Mouse (Mus musculus) intestine, embryonic 15.5 days (tissue): ENCODE measurements at regions not wholly inside any gene's neighbourhood (a gene's known extent, or its start where the extent isn't known, plus 50 kb on each side); places are given as distances from the start of the nearest gene placed in this dataset.

Experiments used
- ATAC-seq: fragments of 200-750 bp; cut with Nextera tagmentation; 2 replicates; pipeline ENCODE4 v1.8.0; 2017; ENCODE audit warnings: moderate TSS enrichment, moderate library complexity
- H3K27ac ChIP-seq: fragments of 300-500 bp; sonication (generic); 2 replicates; pipeline ENCODE4 v1.5.1; 2015; ENCODE audit warnings: mild to moderate bottlenecking, inconsistent platforms
- H3K27me3 ChIP-seq: fragments of 300-500 bp; sonication (generic); replicated peaks from 2 replicates; pipeline ENCODE4 v1.6.1; 2015; ENCODE audit warnings: inconsistent platforms
- H3K36me3 ChIP-seq: fragments of 300-500 bp; sonication (generic); 2 replicates; pipeline ENCODE4 v1.6.1; 2015; ENCODE audit warnings: inconsistent platforms
- H3K4me1 ChIP-seq: fragments of 300-500 bp; sonication (generic); replicated peaks from 2 replicates; pipeline ENCODE4 v1.6.1; 2015; ENCODE audit warnings: inconsistent platforms
- H3K4me2 ChIP-seq: fragments of 300-500 bp; sonication (generic); replicated peaks from 2 replicates; pipeline ENCODE4 v1.6.1; 2015; ENCODE audit warnings: mild to moderate bottlenecking, inconsistent platforms
- H3K4me3 ChIP-seq: fragments of 300-500 bp; sonication (generic); replicated peaks from 2 replicates; pipeline ENCODE4 v1.5.1; 2015; ENCODE audit warnings: inconsistent platforms
- H3K9ac ChIP-seq: fragments of 300-500 bp; sonication (generic); 2 replicates; pipeline ENCODE4 v1.6.1; 2015; ENCODE audit warnings: inconsistent platforms
- H3K9me3 ChIP-seq: fragments of 300-500 bp; sonication (generic); 2 replicates; pipeline ENCODE4 v1.6.1; 2016; ENCODE audit warnings: inconsistent platforms
- WGBS: fragments of 180-500 bp; shearing (Covaris S2); methylation state at CpG from one replicate; pipeline ENCODE4 v1.1.7; 2015; 5-methylcytosine and 5-hydroxymethylcytosine counted together

DNA sequence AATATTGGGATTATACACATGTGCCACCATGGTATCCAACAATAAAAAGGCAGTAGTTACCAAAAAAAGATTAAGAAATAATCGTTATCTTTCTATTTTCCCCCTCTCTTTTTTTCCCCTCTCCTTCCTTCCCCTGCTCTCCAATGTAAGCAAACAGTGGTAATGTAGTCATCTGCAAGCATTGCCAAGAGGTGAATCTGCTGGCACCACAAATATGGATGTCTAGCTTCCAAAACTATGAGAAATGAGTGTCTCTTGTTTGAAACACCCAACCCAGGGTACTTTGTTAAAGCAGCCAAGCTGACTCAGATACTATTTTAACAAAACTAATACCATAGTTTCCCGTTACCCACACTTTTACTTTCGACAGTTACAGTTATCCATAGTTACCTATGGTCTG is 784.2 kb downstream of the Gsdmc2 start:
- 83% methylated on average over 3 of the region's 3 CpGs for WGBS
- Histone ChIP-seq H3K36me3 (no peaks in the 10 kb centered on the region), H3K4me2 (no peak overlapping the region), H3K9me3 (no peaks in the 10 kb centered on the region), H3K4me1 (no peaks in the 10 kb centered on the region), H3K9ac (no peak overlapping the region), H3K27me3 (no peaks in the 10 kb centered on the region), H3K27ac (no peak overlapping the region), H3K4me3 (no peak overlapping the region)
- ATAC-seq = no peak

DNA sequence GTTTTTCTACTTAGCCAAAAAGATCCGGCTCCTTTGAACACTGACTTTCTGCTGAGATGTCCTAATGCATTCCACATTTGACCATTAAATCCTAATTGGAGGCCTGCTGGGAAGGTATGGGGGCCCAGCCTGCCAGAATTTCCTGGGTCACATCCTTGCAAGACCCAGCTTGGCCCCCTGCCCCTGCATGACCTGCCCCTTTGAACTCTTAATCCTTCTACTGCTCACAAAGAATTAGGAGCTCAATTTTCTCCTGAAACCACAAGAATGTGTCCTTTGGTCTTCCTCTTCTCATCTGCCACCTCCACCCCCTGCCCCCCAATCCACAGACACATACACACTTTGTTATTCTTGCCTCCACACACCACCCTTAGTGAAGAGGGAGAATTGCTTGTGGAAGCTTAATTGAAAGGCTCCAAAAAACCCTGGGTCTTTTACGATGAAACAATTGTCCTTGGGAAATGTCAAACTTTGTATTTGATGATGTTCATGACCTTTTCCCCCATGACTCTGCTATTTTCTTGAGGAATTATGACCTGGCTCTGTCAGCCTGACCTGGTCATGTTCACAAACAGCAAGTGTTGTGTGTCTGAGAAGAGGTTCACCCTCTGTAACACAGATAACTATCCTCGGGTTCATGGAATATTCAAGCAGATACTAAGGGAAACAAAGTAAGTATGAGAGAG is 792.3 kb downstream of the Gsdmc2 start:
- H3K4me1 ChIP-seq = no peaks in the 10 kb centered on the region
- 49% methylated on average over 3 of the region's 3 CpGs for WGBS
- H3K9ac ChIP-seq = no peak overlapping the region
- H3K4me3 ChIP-seq = no peak overlapping the region
- no peak overlapping the region for H3K27ac ChIP-seq
- no peak overlapping the region for H3K4me2 ChIP-seq
- no peaks in the 10 kb centered on the region for H3K27me3 ChIP-seq
- no peaks in the 10 kb centered on the region for H3K9me3 ChIP-seq
- H3K36me3 ChIP-seq = no peaks in the 10 kb centered on the region
- ATAC-seq = no peak

DNA sequence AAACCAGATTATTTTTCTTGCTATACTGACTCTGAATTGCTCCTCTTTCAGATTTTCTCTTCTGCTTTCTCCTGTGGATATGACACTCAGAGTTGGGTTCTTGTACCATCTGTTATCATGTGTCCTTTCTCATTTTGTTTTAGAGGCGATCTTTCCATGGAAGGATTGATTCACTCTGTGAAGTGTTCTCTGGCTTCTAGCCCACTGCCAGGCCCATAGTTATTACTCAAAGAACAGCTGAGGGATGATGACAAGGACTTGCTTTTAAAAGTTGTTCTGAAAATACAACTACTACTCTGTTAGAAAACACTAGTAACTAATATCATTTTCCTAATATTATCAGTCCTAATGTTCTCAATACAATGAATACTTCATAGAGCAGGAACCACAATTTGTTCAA is 794.9 kb downstream of the Gsdmc2 start:
- H3K4me2 ChIP-seq = no peak overlapping the region
- H3K9me3 ChIP-seq = no peaks in the 10 kb centered on the region
- no peaks in the 10 kb centered on the region for H3K36me3 ChIP-seq
- no peak overlapping the region for H3K27ac ChIP-seq
- H3K9ac ChIP-seq = no peak overlapping the region
- no peak for ATAC-seq
- WGBS = 80% methylated on average over 1 of the region's 1 CpGs
- H3K27me3 ChIP-seq = no peaks in the 10 kb centered on the region
- no peaks in the 10 kb centered on the region for H3K4me1 ChIP-seq
- H3K4me3 ChIP-seq = no peak overlapping the region

DNA sequence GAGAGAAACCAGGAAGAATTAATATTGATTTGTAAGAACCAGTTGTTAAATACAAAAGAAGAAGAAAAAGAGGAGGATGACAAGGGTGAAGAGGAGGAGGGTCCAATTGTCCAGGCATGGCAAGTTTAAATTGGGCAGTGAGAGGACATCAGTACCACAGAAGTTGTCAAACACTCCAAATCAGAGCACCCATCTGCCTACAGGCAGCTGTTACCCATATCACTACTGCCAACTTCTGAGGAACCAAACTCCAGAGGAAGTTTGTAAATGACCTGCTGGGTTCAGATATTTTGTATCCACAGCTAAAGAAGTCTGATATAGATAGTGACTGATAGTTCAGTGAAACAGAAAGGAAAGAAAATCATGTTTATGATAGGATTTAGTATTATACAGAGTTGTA is 802.6 kb downstream of the Gsdmc2 start:
- no peak overlapping the region for H3K27ac ChIP-seq
- no peak overlapping the region for H3K9ac ChIP-seq
- no peak for ATAC-seq
- H3K4me3 ChIP-seq = no peak overlapping the region
- no peaks in the 10 kb centered on the region for H3K27me3 ChIP-seq
- no peaks in the 10 kb centered on the region for H3K9me3 ChIP-seq
- H3K36me3 ChIP-seq = no peaks in the 10 kb centered on the region
- no peak overlapping the region for H3K4me2 ChIP-seq
- H3K4me1 ChIP-seq = no peaks in the 10 kb centered on the region

DNA sequence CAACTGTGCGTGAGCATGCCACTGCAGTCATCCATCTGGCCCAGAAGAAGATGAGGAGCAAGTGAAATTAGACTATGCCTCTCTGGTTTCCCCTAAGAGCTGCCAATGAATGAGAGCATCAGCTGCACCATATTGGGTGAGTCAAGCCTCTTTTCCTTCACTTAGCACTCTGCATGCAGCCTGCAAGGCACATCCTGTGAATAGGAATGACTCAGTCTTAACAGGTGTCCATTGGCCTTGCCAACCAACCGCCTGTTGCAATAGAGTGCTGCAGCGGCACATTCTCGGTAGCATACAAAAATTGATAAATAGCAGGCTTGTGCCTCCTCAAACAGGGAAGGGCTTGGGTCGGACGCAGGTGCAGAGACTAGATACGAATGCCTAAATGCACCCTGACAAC is 808.7 kb downstream of the Gsdmc2 start:
- no peak overlapping the region for H3K27ac ChIP-seq
- H3K4me3 ChIP-seq = no peak overlapping the region
- no peak overlapping the region for H3K9ac ChIP-seq
- 88% methylated on average over 7 of the region's 7 CpGs for WGBS
- ATAC-seq = no peak
- H3K4me2 ChIP-seq = no peak overlapping the region
- no peaks in the 10 kb centered on the region for H3K36me3 ChIP-seq
- H3K9me3 ChIP-seq = no peaks in the 10 kb centered on the region
- H3K4me1 ChIP-seq = no peaks in the 10 kb centered on the region
- H3K27me3 ChIP-seq = no peaks in the 10 kb centered on the region

DNA sequence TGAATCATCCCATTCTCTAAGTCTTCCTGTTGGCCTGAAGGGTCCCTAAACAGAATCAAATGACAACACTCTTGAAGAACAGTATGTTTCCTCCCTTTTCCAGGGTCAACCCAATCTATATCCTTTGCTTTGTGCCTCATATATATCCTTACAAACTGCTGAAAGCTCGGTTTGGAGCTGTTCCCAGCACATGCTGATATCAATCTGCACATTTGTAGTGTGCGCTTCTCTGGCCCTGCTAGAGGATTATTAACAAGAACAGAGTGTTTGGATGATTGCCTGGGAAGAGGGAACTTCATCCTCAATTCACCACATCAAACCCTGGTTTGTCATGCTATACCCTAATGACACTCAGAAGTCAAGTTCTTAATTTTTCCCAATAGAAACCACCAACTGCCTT is 824.2 kb downstream of the Gsdmc2 start:
- no peak for ATAC-seq
- Histone ChIP-seq H3K27ac (no peak overlapping the region), H3K4me2 (no peak overlapping the region), H3K4me3 (no peak overlapping the region), H3K9ac (no peak overlapping the region), H3K27me3 (no peaks in the 10 kb centered on the region), H3K36me3 (no peaks in the 10 kb centered on the region), H3K9me3 (no peaks in the 10 kb centered on the region), H3K4me1 (no peaks in the 10 kb centered on the region)
- WGBS = 52% methylated on average over 2 of the region's 2 CpGs

DNA sequence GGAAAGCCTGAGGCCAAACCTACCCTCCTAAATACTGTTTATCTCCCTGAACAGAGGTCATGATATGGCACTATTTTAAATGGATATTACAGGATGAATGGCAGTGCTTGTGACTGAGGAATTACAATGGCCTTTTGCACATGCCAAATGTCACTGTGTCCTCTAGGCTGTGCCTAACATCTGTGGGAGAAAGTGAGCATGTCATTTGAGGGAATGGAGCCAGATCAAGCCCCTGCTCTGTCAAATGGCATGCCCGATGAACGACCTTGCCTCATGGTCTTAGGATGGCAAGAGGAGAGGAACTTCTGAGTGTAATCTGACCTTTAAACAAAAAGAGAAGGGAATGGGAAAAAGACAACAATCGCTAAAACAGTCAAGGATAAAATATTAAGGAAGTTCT is 827.0 kb downstream of the Gsdmc2 start:
- no peak for ATAC-seq
- no peaks in the 10 kb centered on the region for H3K27me3 ChIP-seq

DNA sequence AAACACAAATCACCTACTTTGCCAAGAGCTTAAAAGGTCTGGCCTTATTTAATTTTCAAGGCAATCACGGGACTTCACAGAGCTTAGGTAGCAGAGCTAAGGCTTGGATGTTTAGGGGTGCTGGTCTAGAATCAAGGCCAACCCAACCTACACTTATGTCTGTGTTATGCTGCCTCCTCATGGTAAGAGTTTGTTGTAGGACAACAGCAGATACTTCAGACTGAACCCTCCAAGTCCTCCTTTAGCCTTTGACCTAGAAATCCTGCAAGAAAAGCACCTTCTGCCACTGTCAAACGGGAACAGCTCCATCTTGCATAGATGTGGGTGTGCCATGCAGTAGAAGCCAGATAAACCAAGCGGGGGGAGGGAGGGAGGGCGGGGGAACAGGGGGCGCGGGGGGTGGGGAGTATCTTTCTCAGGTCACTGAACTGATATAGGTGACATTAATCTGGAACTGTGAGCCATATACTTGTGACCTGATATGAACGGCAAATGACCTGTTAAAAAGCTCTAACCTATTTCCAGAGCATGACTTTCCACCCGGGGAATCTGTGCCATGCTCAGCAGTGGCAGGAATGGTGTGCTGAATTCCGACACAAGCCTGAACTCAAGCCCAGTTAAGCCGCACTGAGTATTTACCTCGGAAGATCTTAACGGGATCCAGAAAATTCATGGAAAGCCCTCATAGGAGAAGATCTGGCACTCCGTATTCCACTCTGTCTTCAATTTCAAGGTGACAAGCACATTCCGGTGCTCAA is 838.3 kb downstream of the Gsdmc2 start:
- 85% methylated on average over 14 of the region's 14 CpGs for WGBS
- no peak for ATAC-seq

More for the DNA sequence above, 827.0 kb downstream of the Gsdmc2 start:
- WGBS = 48% methylated on average over 3 of the region's 3 CpGs
- no peak overlapping the region for H3K27ac ChIP-seq
- no peaks in the 10 kb centered on the region for H3K9me3 ChIP-seq
- no peak overlapping the region for H3K4me2 ChIP-seq
- H3K9ac ChIP-seq = no peak overlapping the region
- no peak overlapping the region for H3K4me3 ChIP-seq
- H3K4me1 ChIP-seq = no peaks in the 10 kb centered on the region
- no peaks in the 10 kb centered on the region for H3K36me3 ChIP-seq

DNA sequence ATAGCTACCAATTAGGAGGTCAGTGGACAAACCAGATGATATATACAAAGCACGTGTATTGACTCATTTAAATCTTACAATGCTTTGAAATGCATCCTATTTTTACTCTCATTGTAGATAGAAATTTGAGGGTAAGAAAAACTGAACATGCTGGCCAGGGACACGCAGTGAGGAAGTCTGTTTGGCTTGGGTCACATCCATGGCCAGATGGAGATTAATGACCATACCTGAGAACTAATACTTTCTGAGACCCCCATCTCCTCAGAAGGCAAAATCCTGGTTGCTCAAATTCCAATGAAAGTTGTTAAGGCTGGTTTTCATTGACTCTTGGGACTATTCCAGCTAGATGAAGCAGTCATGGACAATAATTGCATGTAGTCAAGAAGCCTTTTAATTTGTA is 850.3 kb downstream of the Gsdmc2 start:
- H3K36me3 ChIP-seq = no peaks in the 10 kb centered on the region
- no peaks in the 10 kb centered on the region for H3K27me3 ChIP-seq
- no peak overlapping the region for H3K4me2 ChIP-seq
- no peaks in the 10 kb centered on the region for H3K4me1 ChIP-seq
- no peaks in the 10 kb centered on the region for H3K9me3 ChIP-seq
- no peak overlapping the region for H3K4me3 ChIP-seq
- no peak for ATAC-seq
- no peak overlapping the region for H3K27ac ChIP-seq
- 79% methylated on average over 2 of the region's 2 CpGs for WGBS
- H3K9ac ChIP-seq = no peak overlapping the region

More for the DNA sequence above, 838.3 kb downstream of the Gsdmc2 start:
- Histone ChIP-seq H3K27ac (no peak overlapping the region), H3K4me2 (no peak overlapping the region), H3K27me3 (no peaks in the 10 kb centered on the region), H3K9me3 (no peaks in the 10 kb centered on the region), H3K9ac (no peak overlapping the region), H3K36me3 (no peaks in the 10 kb centered on the region), H3K4me1 (no peaks in the 10 kb centered on the region), H3K4me3 (no peak overlapping the region)

DNA sequence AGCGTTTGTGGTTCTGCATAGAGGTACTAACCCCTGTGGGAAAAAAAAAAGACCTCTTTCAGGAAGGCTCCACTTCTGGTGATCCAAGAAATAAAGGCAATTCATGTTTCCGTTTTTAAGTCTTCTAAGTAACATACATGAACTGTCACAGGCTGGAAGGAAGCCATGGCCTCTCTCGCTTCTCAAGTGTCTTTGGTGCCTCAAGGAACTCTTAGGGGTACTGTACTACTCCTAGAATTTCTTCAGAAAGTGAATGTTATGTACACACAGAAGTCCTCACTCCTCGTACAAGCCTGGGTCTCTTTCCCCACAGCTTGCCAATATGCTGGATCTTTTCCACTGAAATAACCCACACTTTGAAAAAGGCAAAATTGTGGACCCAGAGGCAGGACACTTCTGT is 858.1 kb downstream of the Gsdmc2 start:
- ATAC-seq = no peak
- no peaks in the 10 kb centered on the region for H3K36me3 ChIP-seq
- no peaks in the 10 kb centered on the region for H3K4me1 ChIP-seq
- no peak overlapping the region for H3K4me2 ChIP-seq
- H3K27me3 ChIP-seq = no peaks in the 10 kb centered on the region
- no peak overlapping the region for H3K9ac ChIP-seq
- no peak overlapping the region for H3K27ac ChIP-seq
- H3K9me3 ChIP-seq = no peaks in the 10 kb centered on the region
- WGBS = 66% methylated on average over 4 of the region's 4 CpGs
- H3K4me3 ChIP-seq = no peak overlapping the region

DNA sequence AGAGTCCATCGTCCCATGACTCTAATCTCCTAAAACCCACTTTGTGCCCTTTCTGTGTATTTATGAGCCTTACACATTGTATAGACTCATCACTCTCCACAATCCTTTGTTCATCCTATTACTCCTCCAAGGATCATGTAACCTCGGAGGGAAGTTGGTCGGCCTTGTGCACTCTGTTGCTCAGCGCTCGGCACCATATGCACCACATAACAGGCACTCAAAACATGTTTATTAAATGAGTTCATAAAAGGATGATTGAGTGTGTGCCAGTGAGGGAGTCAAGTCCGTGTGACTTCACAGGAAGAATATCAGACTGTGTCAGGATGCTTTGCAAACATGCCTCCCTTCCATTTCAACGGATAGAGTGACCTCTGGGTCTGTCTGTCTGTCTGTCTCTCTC is 858.8 kb downstream of the Gsdmc2 start:
- H3K36me3 ChIP-seq = no peaks in the 10 kb centered on the region
- H3K4me1 ChIP-seq = no peaks in the 10 kb centered on the region
- H3K9ac ChIP-seq = no peak overlapping the region
- no peak overlapping the region for H3K4me3 ChIP-seq
- no peaks in the 10 kb centered on the region for H3K27me3 ChIP-seq
- no peak overlapping the region for H3K4me2 ChIP-seq
- 70% methylated on average over 7 of the region's 7 CpGs for WGBS
- H3K27ac ChIP-seq = no peak overlapping the region
- no peak for ATAC-seq
- H3K9me3 ChIP-seq = no peaks in the 10 kb centered on the region

DNA sequence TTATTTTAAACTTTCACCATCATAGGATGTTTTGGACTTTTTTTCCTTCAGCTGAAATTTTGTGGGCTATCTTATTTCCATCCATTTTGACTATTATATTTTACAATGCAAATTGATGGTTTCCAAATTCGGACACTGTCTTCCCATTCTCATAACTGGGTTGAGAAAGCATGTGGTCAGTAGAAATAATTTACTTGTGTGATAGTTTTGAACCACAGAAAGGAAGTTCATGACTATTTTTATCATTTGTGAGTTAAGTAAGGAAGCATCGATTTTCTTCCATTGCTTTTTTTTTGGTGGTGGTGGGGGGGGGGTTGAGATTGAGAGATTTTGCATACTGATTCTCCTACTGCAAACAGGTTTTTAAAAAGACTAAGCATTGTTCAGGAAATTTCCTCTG is 874.4 kb downstream of the Gsdmc2 start:
- Histone ChIP-seq H3K4me3 (no peak overlapping the region), H3K9me3 (no peaks in the 10 kb centered on the region), H3K9ac (no peak overlapping the region), H3K4me2 (no peak overlapping the region), H3K36me3 (no peaks in the 10 kb centered on the region), H3K4me1 (no peaks in the 10 kb centered on the region), H3K27me3 (no peaks in the 10 kb centered on the region), H3K27ac (no peak overlapping the region)
- 79% methylated on average over 2 of the region's 2 CpGs for WGBS
- ATAC-seq = no peak

DNA sequence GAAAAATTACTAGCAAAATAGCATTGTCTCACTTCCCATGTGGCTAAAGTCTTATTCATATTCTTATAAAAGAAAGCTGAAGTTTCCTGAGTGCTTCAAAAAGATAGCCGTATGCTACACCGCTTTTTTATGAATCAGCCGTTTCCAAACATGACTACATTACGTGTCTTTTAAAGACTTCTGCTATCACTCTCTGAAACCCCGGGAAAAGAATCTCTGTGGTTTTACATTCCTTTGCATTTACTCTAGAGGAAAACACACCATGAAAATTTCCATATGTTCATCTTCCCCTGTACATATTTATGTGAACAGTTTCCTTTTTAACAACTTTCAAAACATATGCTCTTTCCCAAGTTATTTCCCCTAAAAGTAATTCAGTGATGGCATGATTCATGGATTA is 882.3 kb downstream of the Gsdmc2 start:
- H3K9me3 ChIP-seq = no peaks in the 10 kb centered on the region
- H3K4me3 ChIP-seq = no peak overlapping the region
- no peaks in the 10 kb centered on the region for H3K36me3 ChIP-seq
- H3K4me1 ChIP-seq = no peaks in the 10 kb centered on the region
- no peak overlapping the region for H3K27ac ChIP-seq
- H3K4me2 ChIP-seq = no peak overlapping the region
- WGBS = 55% methylated on average over 5 of the region's 5 CpGs
- H3K27me3 ChIP-seq = no peaks in the 10 kb centered on the region
- H3K9ac ChIP-seq = no peak overlapping the region
- ATAC-seq = no peak
